Mouse (Mus musculus) spleen, adult 12 weeks (tissue): ENCODE results near the gene F830045P16Rik.
A peak's percentile ranks its signal among the peaks of the same experiment; 100 is the strongest.
"Not testable (repeated sequence)": the region's sequence is repeated elsewhere in the genome, so short reads cannot be mapped to it uniquely, and the experiment has no call there.

ENCODE experiments used
- DNase-seq: peaks from one replicate; pipeline ENCODE4 v3.0.0; 2022; ENCODE audit warnings: low spot score

Gene F830045P16Rik

GRCm38 (mm10) chr2:129489496-129490285 lies 46.7 kb downstream of the F830045P16Rik start:
- no peak for DNase-seq

- DNase-seq = no peak
Observed at GRCm38 (mm10) chr2:129483150-129483549, 53.3 kb downstream of the F830045P16Rik start.

GRCm38 (mm10) chr2:129471905-129472304 lies 64.5 kb downstream of the F830045P16Rik start:
- DNase-seq = no peak

GRCm38 (mm10) chr2:129470839-129471238 lies 65.6 kb downstream of the F830045P16Rik start:
- DNase-seq = no peak

GRCm38 (mm10) chr2:129438772-129439171 lies 97.6 kb downstream of the F830045P16Rik start:
- DNase-seq = not testable (repeated sequence)

GRCm38 (mm10) chr2:129435154-129435553 lies 101.2 kb downstream of the F830045P16Rik start:
- no peak for DNase-seq

GRCm38 (mm10) chr2:129423741-129424140 lies 112.7 kb downstream of the F830045P16Rik start:
- no peak for DNase-seq

- no peak for DNase-seq
Observed at GRCm38 (mm10) chr2:129420897-129421561, 115.4 kb downstream of the F830045P16Rik start.

GRCm38 (mm10) chr2:129419361-129419880 lies 117.0 kb downstream of the F830045P16Rik start:
- no peak for DNase-seq

- no peak for DNase-seq
Observed at GRCm38 (mm10) chr2:129414593-129414992, 121.8 kb downstream of the F830045P16Rik start.

GRCm38 (mm10) chr2:129413488-129413887 lies 122.9 kb downstream of the F830045P16Rik start:
- DNase-seq = no peak

GRCm38 (mm10) chr2:129411651-129412050 lies 124.8 kb downstream of the F830045P16Rik start:
- DNase-seq = no peak

GRCm38 (mm10) chr2:129410344-129410743 lies 126.1 kb downstream of the F830045P16Rik start:
- DNase-seq = no peak

- peak; percentile 24 for DNase-seq
Observed at GRCm38 (mm10) chr2:129408476-129408875, 127.9 kb downstream of the F830045P16Rik start.
